Mouse (Mus musculus): ENCODE results near the gene Fhdc1. TPM values are rescaled to one million over a fixed set of nuclear protein-coding genes. Genes with fewer than 3 reads are reported as not detected.
A peak's percentile ranks its signal among the peaks of the same experiment; 100 is the strongest.

Gene Fhdc1
- total RNA-seq (2022), result 1 to 10 TPM; 4.1 to 6.3 (median 5.1) TPM

- DNase-seq (ENCODE audit: low spot score in 2 of 2), result peak in 1 of 2 experiments; percentile 37
Measured at GRCm38 (mm10) chr3:84480006-84480897, at the start of gene Fhdc1. Fhdc1 (minus strand) TSS chr3:84480429.

- no peak for DNase-seq (ENCODE audit: low spot score in 2 of 2)
Measured at GRCm38 (mm10) chr3:84529021-84529420, 48.8 kb upstream of the Fhdc1 start.

- no peak for DNase-seq (ENCODE audit: low spot score in 2 of 2)
Measured at GRCm38 (mm10) chr3:84524952-84525351, 44.7 kb upstream of the Fhdc1 start.

GRCm38 (mm10) chr3:84516163-84516562 is 35.9 kb upstream of the Fhdc1 start:
- DNase-seq (ENCODE audit: low spot score in 2 of 2), result no peak

- no peak for DNase-seq (ENCODE audit: low spot score in 2 of 2)
Measured at GRCm38 (mm10) chr3:84512774-84513515, 32.7 kb upstream of the Fhdc1 start.

- DNase-seq (ENCODE audit: low spot score in 2 of 2), result no peak
Measured at GRCm38 (mm10) chr3:84505193-84505592, 25.0 kb upstream of the Fhdc1 start.

- no peak for DNase-seq (ENCODE audit: low spot score in 2 of 2)
Measured at GRCm38 (mm10) chr3:84504291-84504690, 24.1 kb upstream of the Fhdc1 start.

GRCm38 (mm10) chr3:84502101-84502500 is 21.9 kb upstream of the Fhdc1 start:
- no peak for DNase-seq (ENCODE audit: low spot score in 2 of 2)

GRCm38 (mm10) chr3:84500491-84500890 is 20.3 kb upstream of the Fhdc1 start:
- DNase-seq (ENCODE audit: low spot score in 2 of 2), result no peak

GRCm38 (mm10) chr3:84497718-84498117 is 17.5 kb upstream of the Fhdc1 start:
- DNase-seq (ENCODE audit: low spot score in 2 of 2), result no peak

GRCm38 (mm10) chr3:84492657-84493056 is 12.4 kb upstream of the Fhdc1 start:
- no peak for DNase-seq (ENCODE audit: low spot score in 2 of 2)

GRCm38 (mm10) chr3:84492148-84492547 is 11.9 kb upstream of the Fhdc1 start:
- no peak for DNase-seq (ENCODE audit: low spot score in 2 of 2)

- DNase-seq (ENCODE audit: low spot score in 2 of 2), result peak; percentile 13 to 57
Measured at GRCm38 (mm10) chr3:84488716-84489115, 8.5 kb upstream of the Fhdc1 start.

- no peak for DNase-seq (ENCODE audit: low spot score in 2 of 2)
Measured at GRCm38 (mm10) chr3:84484891-84485290, 4.7 kb upstream of the Fhdc1 start.

- no peak for DNase-seq (ENCODE audit: low spot score in 2 of 2)
Measured at GRCm38 (mm10) chr3:84484333-84484732, 4.1 kb upstream of the Fhdc1 start.

GRCm38 (mm10) chr3:84482121-84482520 is 1.9 kb upstream of the Fhdc1 start:
- DNase-seq (ENCODE audit: low spot score in 2 of 2), result no peak

GRCm38 (mm10) chr3:84481104-84481503 is 875 bp upstream of the Fhdc1 start:
- DNase-seq (ENCODE audit: low spot score in 2 of 2), result no peak

GRCm38 (mm10) chr3:84479293-84480005 is 780 bp downstream of the Fhdc1 start:
- peak; percentile 23 to 25 for DNase-seq (ENCODE audit: low spot score in 2 of 2)

GRCm38 (mm10) chr3:84478896-84479292 is 1.3 kb downstream of the Fhdc1 start:
- DNase-seq (ENCODE audit: low spot score in 2 of 2), result no peak

GRCm38 (mm10) chr3:84478195-84478594 is 2.0 kb downstream of the Fhdc1 start:
- no peak for DNase-seq (ENCODE audit: low spot score in 2 of 2)

- DNase-seq (ENCODE audit: low spot score in 2 of 2), result no peak
Measured at GRCm38 (mm10) chr3:84477498-84477897, 2.7 kb downstream of the Fhdc1 start.

Data from left cerebral cortex, adult 8-10 months (tissue).